Mouse (Mus musculus): ENCODE measurements at regions not wholly inside any gene's neighbourhood (a gene's known extent, or its start where the extent isn't known, plus 50 kb on each side); places are given as distances from the start of the nearest gene placed in this dataset.

DNA sequence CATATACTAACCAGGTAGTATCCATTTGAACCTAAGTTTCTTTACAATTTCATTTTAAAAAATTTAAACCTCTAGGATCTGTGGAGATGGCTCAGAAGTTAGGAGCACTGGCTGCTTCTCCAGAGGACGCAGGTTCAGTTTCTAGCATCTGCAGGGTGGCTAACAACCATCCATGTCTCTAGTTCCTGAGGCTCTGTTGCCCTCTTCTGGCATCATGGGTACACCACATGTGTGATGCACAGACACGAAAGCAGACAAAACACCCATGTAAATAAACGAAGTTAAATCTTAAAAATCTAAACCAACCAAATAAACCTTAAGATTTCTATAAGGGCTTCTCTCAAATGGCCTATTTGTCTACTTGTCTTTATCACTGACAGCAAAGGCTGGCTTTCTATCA lies 157.6 kb upstream of the Nr5a2 start:
- H3K36me3 ChIP-seq (replicated peaks): no peaks in the 10 kb centered on the region
- no peak overlapping the region for H3K4me2 ChIP-seq
- H3K4me1 ChIP-seq: no peaks in the 10 kb centered on the region
- H3K9me3 ChIP-seq: no peaks in the 10 kb centered on the region
- H3K27ac ChIP-seq: no peak overlapping the region
- ATAC-seq (ENCODE audit: low FRiP score): no peak
- WGBS: 75% methylated on average over 3 of the region's 3 CpGs
- no peak overlapping the region for H3K4me3 ChIP-seq (replicated peaks)
- H3K9ac ChIP-seq: no peak overlapping the region
- no peaks in the 10 kb centered on the region for H3K27me3 ChIP-seq

GRCm38 (mm10) chr1:137106444-137106843 lies 146.2 kb upstream of the Nr5a2 start:
- Histone ChIP-seq H3K4me3 (replicated peaks) (no peak overlapping the region), H3K27ac (no peak overlapping the region), H3K9ac (no peak overlapping the region), H3K4me2 (no peak overlapping the region), H3K36me3 (replicated peaks) (no peaks in the 10 kb centered on the region), H3K9me3 (no peaks in the 10 kb centered on the region), H3K4me1 (no peaks in the 10 kb centered on the region), H3K27me3 (no peaks in the 10 kb centered on the region)
- no peak for ATAC-seq (ENCODE audit: low FRiP score)
- 86% methylated on average over 2 of the region's 2 CpGs for WGBS

GRCm38 (mm10) chr1:137091762-137092161 lies 131.5 kb upstream of the Nr5a2 start:
- Histone ChIP-seq H3K9ac (no peak overlapping the region), H3K4me2 (no peak overlapping the region), H3K4me1 (peaks cover 4% of the 10 kb centered on the region), H3K27ac (no peak overlapping the region), H3K36me3 (replicated peaks) (no peaks in the 10 kb centered on the region), H3K9me3 (no peaks in the 10 kb centered on the region), H3K27me3 (no peaks in the 10 kb centered on the region), H3K4me3 (replicated peaks) (no peak overlapping the region)
- 10% methylated on average over 9 of the region's 9 CpGs for WGBS
- ATAC-seq (ENCODE audit: low FRiP score): no peak

- no peak overlapping the region for H3K9ac ChIP-seq
- WGBS: 92% methylated on average over 10 of the region's 10 CpGs
- no peak overlapping the region for H3K4me3 ChIP-seq (replicated peaks)
- H3K4me1 ChIP-seq: peaks cover 4% of the 10 kb centered on the region
- no peaks in the 10 kb centered on the region for H3K27me3 ChIP-seq
- H3K27ac ChIP-seq: no peak overlapping the region
- H3K9me3 ChIP-seq: no peaks in the 10 kb centered on the region
- H3K4me2 ChIP-seq: no peak overlapping the region
- H3K36me3 ChIP-seq (replicated peaks): no peaks in the 10 kb centered on the region
- ATAC-seq (ENCODE audit: low FRiP score): no peak
Measured at GRCm38 (mm10) chr1:137088148-137088547, 127.9 kb upstream of the Nr5a2 start.

- WGBS: 88% methylated on average over 3 of the region's 3 CpGs
- H3K4me3 ChIP-seq (replicated peaks): no peak overlapping the region
- no peak overlapping the region for H3K9ac ChIP-seq
- no peaks in the 10 kb centered on the region for H3K36me3 ChIP-seq (replicated peaks)
- no peaks in the 10 kb centered on the region for H3K9me3 ChIP-seq
- H3K27ac ChIP-seq: no peak overlapping the region
- no peak for ATAC-seq (ENCODE audit: low FRiP score)
- peaks cover 2% of the 10 kb centered on the region for H3K4me1 ChIP-seq
- H3K4me2 ChIP-seq: no peak overlapping the region
- H3K27me3 ChIP-seq: no peaks in the 10 kb centered on the region
Measured at GRCm38 (mm10) chr1:137086766-137087165, 126.5 kb upstream of the Nr5a2 start.

DNA sequence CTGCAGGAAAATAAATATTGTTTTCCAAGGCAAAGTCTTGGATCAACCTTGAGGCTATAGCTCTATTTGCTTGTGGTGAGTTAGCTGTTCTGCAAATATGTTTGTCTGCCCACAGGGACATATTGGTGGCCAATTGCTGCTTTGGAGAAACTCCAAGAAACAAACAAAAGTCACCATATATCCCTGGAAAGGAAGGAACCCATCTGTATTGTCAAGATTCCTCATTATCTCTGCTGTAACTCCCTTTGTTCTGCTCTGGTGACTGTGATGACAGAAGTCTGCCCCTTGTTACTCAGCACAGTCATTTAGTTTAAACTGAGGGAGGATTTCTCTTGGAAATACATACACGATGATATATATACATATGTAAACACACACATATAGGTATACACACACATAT lies 123.3 kb upstream of the Nr5a2 start:
- H3K27ac ChIP-seq: no peak overlapping the region
- no peak overlapping the region for H3K4me3 ChIP-seq (replicated peaks)
- H3K27me3 ChIP-seq: no peaks in the 10 kb centered on the region
- no peaks in the 10 kb centered on the region for H3K4me1 ChIP-seq
- no peaks in the 10 kb centered on the region for H3K9me3 ChIP-seq
- H3K4me2 ChIP-seq: no peak overlapping the region
- WGBS: 91% methylated on average over 1 of the region's 1 CpGs
- no peaks in the 10 kb centered on the region for H3K36me3 ChIP-seq (replicated peaks)
- H3K9ac ChIP-seq: no peak overlapping the region
- ATAC-seq (ENCODE audit: low FRiP score): no peak

GRCm38 (mm10) chr1:137079401-137080003 lies 119.3 kb upstream of the Nr5a2 start:
- no peak overlapping the region for H3K4me2 ChIP-seq
- no peak overlapping the region for H3K4me3 ChIP-seq (replicated peaks)
- H3K4me1 ChIP-seq: no peaks in the 10 kb centered on the region
- no peak overlapping the region for H3K27ac ChIP-seq
- no peaks in the 10 kb centered on the region for H3K9me3 ChIP-seq
- no peak for ATAC-seq (ENCODE audit: low FRiP score)
- 88% methylated on average over 11 of the region's 11 CpGs for WGBS
- no peak overlapping the region for H3K9ac ChIP-seq
- H3K27me3 ChIP-seq: no peaks in the 10 kb centered on the region
- H3K36me3 ChIP-seq (replicated peaks): no peaks in the 10 kb centered on the region

DNA sequence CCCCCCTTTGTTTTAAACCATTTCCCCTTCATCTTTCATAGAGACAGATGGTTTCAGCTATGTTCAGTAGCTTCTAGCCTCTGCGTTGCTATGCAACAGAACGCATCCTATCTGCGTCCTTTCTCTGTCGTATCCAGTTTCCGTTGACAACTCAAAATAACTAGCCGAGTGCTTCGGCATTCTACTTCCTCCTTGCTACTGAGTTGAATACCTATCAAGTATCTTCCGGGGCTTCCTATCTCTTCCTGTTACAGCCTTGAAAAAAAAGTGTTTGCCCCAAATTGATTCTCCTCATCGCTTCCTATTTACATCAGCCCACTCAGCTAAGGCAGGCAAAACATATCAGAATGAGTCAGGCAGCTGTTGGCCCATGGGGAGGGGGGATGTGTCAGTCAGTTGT lies 114.5 kb upstream of the Nr5a2 start:
- no peaks in the 10 kb centered on the region for H3K9me3 ChIP-seq
- H3K36me3 ChIP-seq (replicated peaks): no peaks in the 10 kb centered on the region
- no peak overlapping the region for H3K4me2 ChIP-seq
- no peaks in the 10 kb centered on the region for H3K27me3 ChIP-seq
- H3K4me3 ChIP-seq (replicated peaks): no peak overlapping the region
- no peak overlapping the region for H3K27ac ChIP-seq
- H3K9ac ChIP-seq: no peak overlapping the region
- H3K4me1 ChIP-seq: no peaks in the 10 kb centered on the region
- WGBS: 71% methylated on average over 9 of the region's 9 CpGs
- peak; percentile 27; the same call in 1 of the 2 replicates for ATAC-seq (ENCODE audit: low FRiP score)

DNA sequence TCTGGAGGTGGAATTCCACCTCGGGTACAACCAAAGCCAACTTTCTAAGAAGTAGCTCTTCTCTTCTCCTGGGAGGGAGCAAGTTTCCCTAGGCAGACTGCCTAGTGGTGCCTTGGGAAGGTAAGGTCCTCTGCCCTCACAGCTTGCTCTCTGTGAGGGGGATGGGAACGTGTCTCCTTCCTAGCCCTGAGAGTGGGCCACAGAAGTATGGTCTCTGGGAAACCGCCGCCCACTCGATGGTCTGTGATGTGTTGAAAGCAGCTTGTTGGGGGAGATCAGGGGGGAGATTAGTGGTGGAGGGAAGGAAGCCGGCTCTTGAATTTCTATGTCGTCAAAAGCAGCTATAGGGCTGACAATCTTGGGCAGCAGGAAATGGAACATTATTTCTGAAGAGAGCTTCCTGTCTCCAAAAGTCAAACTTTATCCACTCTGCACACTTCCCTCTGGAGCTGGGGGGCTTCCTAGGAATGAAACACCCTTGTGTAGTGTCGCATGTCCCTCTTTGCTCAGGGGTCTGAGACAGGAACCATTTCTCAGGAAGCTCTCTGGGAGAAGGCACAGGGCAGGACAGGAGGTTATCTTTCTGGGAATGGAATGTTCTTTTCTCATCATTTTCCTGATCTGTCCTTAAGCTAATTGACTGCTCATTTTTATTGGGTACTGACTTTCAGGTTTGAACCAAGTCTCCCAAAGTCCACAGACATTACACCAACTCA lies 113.8 kb upstream of the Nr5a2 start:
- Histone ChIP-seq H3K4me2 (no peak overlapping the region), H3K9ac (no peak overlapping the region), H3K27ac (no peak overlapping the region), H3K4me3 (replicated peaks) (no peak overlapping the region), H3K4me1 (no peaks in the 10 kb centered on the region), H3K36me3 (replicated peaks) (no peaks in the 10 kb centered on the region), H3K9me3 (no peaks in the 10 kb centered on the region), H3K27me3 (no peaks in the 10 kb centered on the region)
- no peak for ATAC-seq (ENCODE audit: low FRiP score)
- WGBS: 82% methylated on average over 8 of the region's 8 CpGs

DNA sequence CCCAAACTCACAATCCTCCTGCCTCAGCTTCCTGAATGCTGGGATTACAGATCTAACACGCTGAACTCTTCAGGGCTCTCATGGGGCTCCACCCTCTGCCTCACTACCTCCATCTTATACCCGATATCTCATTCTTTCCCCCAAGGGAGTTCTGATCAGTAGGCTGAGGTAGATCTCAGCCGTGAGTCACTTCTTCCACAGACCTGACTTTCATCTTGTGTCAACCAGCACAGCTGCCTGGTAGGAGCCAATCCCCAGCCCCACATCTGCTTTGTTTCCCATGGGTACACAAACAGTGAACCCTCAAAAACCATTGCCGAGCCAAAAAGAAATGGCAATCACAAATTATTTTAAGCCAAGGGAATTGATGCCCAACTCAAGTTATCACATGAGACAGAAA lies 100.7 kb upstream of the Nr5a2 start:
- no peak for ATAC-seq (ENCODE audit: low FRiP score)
- WGBS: 89% methylated on average over 4 of the region's 4 CpGs

DNA sequence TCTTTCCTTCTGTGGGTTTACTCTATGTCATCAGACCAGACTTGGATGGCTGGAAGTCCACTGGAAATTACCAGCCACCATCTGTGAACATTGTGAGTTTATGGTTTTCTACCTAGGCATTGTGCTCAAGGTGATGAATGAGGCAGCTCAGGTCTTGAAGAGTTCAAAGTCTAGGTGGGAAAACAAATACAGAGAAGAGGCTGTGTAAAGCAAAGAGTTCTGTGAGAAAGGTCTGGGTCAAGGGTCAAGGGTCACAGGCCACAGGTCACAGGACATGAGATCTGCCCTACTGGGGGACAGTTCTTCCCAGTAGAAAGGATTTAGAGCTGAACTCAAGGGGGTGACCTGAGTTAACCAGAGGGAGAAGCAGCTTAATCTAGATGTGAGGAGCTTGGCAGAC lies 92.9 kb upstream of the Nr5a2 start:
- no peak for ATAC-seq (ENCODE audit: low FRiP score)
- no peaks in the 10 kb centered on the region for H3K36me3 ChIP-seq (replicated peaks)
- H3K4me2 ChIP-seq: no peak overlapping the region
- no peaks in the 10 kb centered on the region for H3K4me1 ChIP-seq
- H3K4me3 ChIP-seq (replicated peaks): no peak overlapping the region
- no peak overlapping the region for H3K27ac ChIP-seq
- H3K9me3 ChIP-seq: no peaks in the 10 kb centered on the region
- H3K27me3 ChIP-seq: no peaks in the 10 kb centered on the region
- H3K9ac ChIP-seq: no peak overlapping the region

More for the DNA sequence above, 100.7 kb upstream of the Nr5a2 start:
- Histone ChIP-seq H3K4me1 (no peaks in the 10 kb centered on the region), H3K9me3 (no peaks in the 10 kb centered on the region), H3K36me3 (replicated peaks) (no peaks in the 10 kb centered on the region), H3K4me2 (no peak overlapping the region), H3K4me3 (replicated peaks) (no peak overlapping the region), H3K9ac (no peak overlapping the region), H3K27ac (no peak overlapping the region), H3K27me3 (no peaks in the 10 kb centered on the region)

GRCm38 (mm10) chr1:137051515-137051914 lies 91.3 kb upstream of the Nr5a2 start:
- no peak overlapping the region for H3K4me2 ChIP-seq
- no peaks in the 10 kb centered on the region for H3K9me3 ChIP-seq
- ATAC-seq (ENCODE audit: low FRiP score): no peak
- H3K9ac ChIP-seq: no peak overlapping the region
- H3K27ac ChIP-seq: no peak overlapping the region
- H3K4me3 ChIP-seq (replicated peaks): no peak overlapping the region
- H3K36me3 ChIP-seq (replicated peaks): no peaks in the 10 kb centered on the region
- no peaks in the 10 kb centered on the region for H3K4me1 ChIP-seq
- no peaks in the 10 kb centered on the region for H3K27me3 ChIP-seq
- WGBS: 86% methylated on average over 13 of the region's 13 CpGs

GRCm38 (mm10) chr1:137044076-137044475 lies 83.8 kb upstream of the Nr5a2 start:
- Histone ChIP-seq H3K9ac (no peak overlapping the region), H3K4me3 (replicated peaks) (no peak overlapping the region)
- no peak for ATAC-seq (ENCODE audit: low FRiP score)

More at GRCm38 (mm10) chr1:137044076-137044475, 83.8 kb upstream of the Nr5a2 start:
- H3K4me1 ChIP-seq: no peaks in the 10 kb centered on the region
- H3K27me3 ChIP-seq: no peaks in the 10 kb centered on the region
- no peak overlapping the region for H3K27ac ChIP-seq
- no peaks in the 10 kb centered on the region for H3K9me3 ChIP-seq
- H3K4me2 ChIP-seq: no peak overlapping the region
- WGBS: 88% methylated on average over 6 of the region's 6 CpGs
- no peaks in the 10 kb centered on the region for H3K36me3 ChIP-seq (replicated peaks)
